Mouse (Mus musculus): ENCODE data around the gene Dmpk. TPM values are rescaled to one million over a fixed set of nuclear protein-coding genes. Genes with fewer than 3 reads are reported as not detected.
A peak's percentile ranks its signal among the peaks of the same experiment; 100 is the strongest.

The Dmpk gene
- polyA plus RNA-seq, 1 experiment from 2014 or later: 12.4 TPM

DNA sequence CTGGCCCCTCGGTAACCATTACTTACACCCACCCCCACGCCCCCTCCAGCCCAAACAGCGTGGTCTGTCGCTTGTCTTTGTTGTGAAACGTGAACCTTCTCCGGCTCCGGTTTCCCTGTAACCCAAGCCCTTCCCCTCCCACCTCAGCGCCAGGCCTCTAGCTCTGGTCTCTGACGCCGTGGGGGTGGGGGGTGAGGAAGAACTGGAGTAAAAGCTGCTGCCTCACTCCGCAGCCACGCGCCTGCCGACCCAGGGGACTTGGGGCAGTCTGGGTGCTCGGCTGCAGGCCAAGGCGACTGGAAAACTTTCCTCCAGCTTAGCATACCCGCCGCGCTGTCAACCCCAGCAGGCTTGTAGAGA, 12.1 kb downstream of the Dmpk start:
- Histone ChIP-seq H3K4me2 (ENCODE audit: low read depth, low read length, severe bottlenecking) (peak overlapping the region; percentile 95), H3K9ac (ENCODE audit: low read length) (peak overlapping the region; percentile 93), H3K27ac (ENCODE audit: low read depth, low read length) (0 out of 2 replicates have a peak overlapping the region, but pooled peaks have one; percentile 12), H3K9me3 (ENCODE audit: control insufficient read depth, low read length) (no peaks in the 10 kb centered on the region), H3K4me1 (replicated peaks; ENCODE audit: control insufficient read depth, insufficient read depth, low read length) (peaks cover 33% of the 10 kb centered on the region), H3K27me3 (ENCODE audit: control insufficient read depth, insufficient read depth, low read length) (peaks cover 11% of the 10 kb centered on the region), H3K36me3 (ENCODE audit: control insufficient read depth, insufficient read depth, low read length) (no peaks in the 10 kb centered on the region), H3K4me3 (ENCODE audit: low read depth, low read length) (peak overlapping the region; percentile 72)
- DNase-seq (ENCODE audit: low spot score) (peak; percentile 86), ATAC-seq (replicated peaks; ENCODE audit: low FRiP score) (no peak)
- under 1% methylated on average over 19 of the region's 19 CpGs for WGBS

DNA sequence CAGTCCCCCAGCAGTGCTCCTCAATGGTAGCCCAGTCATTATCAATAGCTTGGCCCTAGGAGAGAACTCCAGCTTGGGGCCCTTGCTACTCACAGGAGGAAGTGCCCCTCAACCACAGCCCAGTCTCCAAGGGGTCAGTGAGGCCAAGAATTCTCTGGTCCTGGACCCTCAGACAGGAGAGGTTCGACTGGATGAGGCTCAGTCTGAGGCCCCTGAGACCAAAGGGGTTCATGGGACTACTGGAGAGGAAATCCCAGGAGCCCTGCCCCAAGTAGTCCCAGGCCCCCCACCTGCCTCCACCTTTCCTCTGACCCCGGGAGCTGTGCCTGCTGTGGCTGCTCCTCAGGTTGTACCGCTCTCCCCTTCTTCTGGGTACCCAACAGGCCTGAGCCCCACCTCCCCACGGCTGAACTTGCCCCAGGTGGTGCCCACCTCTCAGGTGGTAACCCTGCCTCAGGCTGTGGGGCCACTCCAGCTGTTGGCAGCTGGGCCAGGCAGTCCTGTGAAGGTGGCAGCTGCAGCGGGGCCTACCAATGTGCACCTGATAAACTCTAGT, 12.8 kb downstream of the Dmpk start:
- Histone ChIP-seq H3K36me3 (ENCODE audit: control insufficient read depth, insufficient read depth, low read length) (no peaks in the 10 kb centered on the region), H3K9ac (ENCODE audit: low read length) (peak overlapping the region; percentile 93), H3K4me2 (ENCODE audit: low read depth, low read length, severe bottlenecking) (peak overlapping the region; percentile 95), H3K27me3 (ENCODE audit: control insufficient read depth, insufficient read depth, low read length) (peaks cover 4% of the 10 kb centered on the region), H3K9me3 (ENCODE audit: control insufficient read depth, low read length) (no peaks in the 10 kb centered on the region), H3K4me1 (replicated peaks; ENCODE audit: control insufficient read depth, insufficient read depth, low read length) (peaks cover 32% of the 10 kb centered on the region), H3K27ac (ENCODE audit: low read depth, low read length) (no peak overlapping the region), H3K4me3 (ENCODE audit: low read depth, low read length) (peak overlapping the region; percentile 72)
- DNase-seq (ENCODE audit: low spot score): no peak
- ATAC-seq (replicated peaks; ENCODE audit: low FRiP score): no peak
- WGBS: 52% methylated on average over 5 of the region's 5 CpGs

DNA sequence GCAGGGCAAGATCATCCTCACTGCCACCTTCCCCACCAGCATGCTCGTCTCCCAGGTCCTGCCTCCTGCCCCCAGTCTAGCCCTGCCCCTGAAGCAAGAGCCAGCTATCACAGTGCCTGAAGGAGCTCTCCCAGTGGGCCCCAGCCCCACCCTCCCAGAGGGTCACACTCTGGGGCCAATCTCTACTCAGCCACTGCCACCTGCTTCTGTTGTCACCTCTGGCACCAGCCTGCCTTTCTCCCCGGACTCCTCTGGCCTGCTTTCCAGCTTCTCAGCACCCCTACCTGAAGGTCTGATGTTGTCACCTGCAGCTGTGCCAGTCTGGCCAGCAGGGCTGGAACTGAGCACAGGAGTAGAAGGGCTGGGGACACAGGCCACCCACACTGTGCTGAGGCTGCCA, 13.6 kb downstream of the Dmpk start:
- H3K36me3 ChIP-seq (ENCODE audit: control insufficient read depth, insufficient read depth, low read length): no peaks in the 10 kb centered on the region
- H3K27me3 ChIP-seq (ENCODE audit: control insufficient read depth, insufficient read depth, low read length): no peaks in the 10 kb centered on the region
- no peak overlapping the region for H3K9ac ChIP-seq (ENCODE audit: low read length)
- ATAC-seq (replicated peaks; ENCODE audit: low FRiP score): no peak
- no peak overlapping the region for H3K4me3 ChIP-seq (ENCODE audit: low read depth, low read length)
- no peaks in the 10 kb centered on the region for H3K9me3 ChIP-seq (ENCODE audit: control insufficient read depth, low read length)
- no peak for DNase-seq (ENCODE audit: low spot score)
- H3K4me1 ChIP-seq (replicated peaks; ENCODE audit: control insufficient read depth, insufficient read depth, low read length): peaks cover 28% of the 10 kb centered on the region
- 66% methylated on average over 2 of the region's 2 CpGs for WGBS
- H3K27ac ChIP-seq (ENCODE audit: low read depth, low read length): no peak overlapping the region
- no peak overlapping the region for H3K4me2 ChIP-seq (ENCODE audit: low read depth, low read length, severe bottlenecking)

DNA sequence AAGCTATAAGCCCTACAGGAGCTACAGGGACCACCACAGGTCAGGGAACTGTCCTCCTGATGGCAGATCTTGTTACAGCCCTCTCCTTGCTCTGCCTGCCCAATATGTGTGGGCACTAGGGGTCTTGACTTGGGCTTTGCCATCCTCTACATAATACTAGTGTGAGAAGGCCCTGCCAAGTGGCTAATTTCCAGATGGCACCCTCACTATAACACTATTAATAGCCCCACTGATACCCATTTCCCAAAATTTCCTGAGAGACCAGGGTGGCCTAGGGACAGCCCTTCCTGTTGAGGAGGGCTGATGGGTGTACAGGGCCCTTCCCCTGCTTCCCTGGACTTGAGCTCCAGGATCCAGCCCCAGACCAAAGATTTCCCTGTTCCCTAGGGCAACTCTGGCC, 14.2 kb downstream of the Dmpk start:
- no peak overlapping the region for H3K4me3 ChIP-seq (ENCODE audit: low read depth, low read length)
- H3K4me2 ChIP-seq (ENCODE audit: low read depth, low read length, severe bottlenecking): no peak overlapping the region
- ATAC-seq (replicated peaks; ENCODE audit: low FRiP score): no peak

DNA sequence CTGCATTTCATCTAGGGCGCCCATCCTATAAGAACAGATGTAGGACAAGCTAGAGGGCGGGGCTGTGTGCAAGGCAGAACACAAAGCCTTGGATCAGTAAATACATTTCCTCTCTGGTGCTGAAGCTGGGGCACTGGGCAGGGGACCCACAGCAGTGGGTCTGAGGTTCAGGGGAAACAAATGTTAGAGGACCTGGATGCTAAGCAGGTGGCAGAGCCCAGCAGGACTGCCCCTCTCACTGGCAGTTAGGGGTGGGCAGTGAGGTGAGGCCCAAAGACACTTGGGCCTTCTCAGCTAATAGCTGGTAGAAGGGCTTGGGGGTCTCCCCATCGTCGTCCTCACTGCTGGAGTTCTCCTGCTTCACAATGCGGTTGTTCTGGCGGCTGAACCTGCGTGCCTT, 15.2 kb downstream of the Dmpk start:
- WGBS: 61% methylated on average over 7 of the region's 7 CpGs
- no peaks in the 10 kb centered on the region for H3K9me3 ChIP-seq (ENCODE audit: control insufficient read depth, low read length)
- no peak overlapping the region for H3K9ac ChIP-seq (ENCODE audit: low read length)
- H3K36me3 ChIP-seq (ENCODE audit: control insufficient read depth, insufficient read depth, low read length): no peaks in the 10 kb centered on the region
- H3K27ac ChIP-seq (ENCODE audit: low read depth, low read length): no peak overlapping the region
- H3K4me3 ChIP-seq (ENCODE audit: low read depth, low read length): no peak overlapping the region
- ATAC-seq (replicated peaks; ENCODE audit: low FRiP score) (no peak), DNase-seq (ENCODE audit: low spot score) (no peak)
- no peaks in the 10 kb centered on the region for H3K27me3 ChIP-seq (ENCODE audit: control insufficient read depth, insufficient read depth, low read length)
- H3K4me2 ChIP-seq (ENCODE audit: low read depth, low read length, severe bottlenecking): no peak overlapping the region
- peaks cover 14% of the 10 kb centered on the region for H3K4me1 ChIP-seq (replicated peaks; ENCODE audit: control insufficient read depth, insufficient read depth, low read length)

More for the DNA sequence above, 14.2 kb downstream of the Dmpk start:
- no peak for DNase-seq (ENCODE audit: low spot score)
- Histone ChIP-seq H3K27me3 (ENCODE audit: control insufficient read depth, insufficient read depth, low read length) (no peaks in the 10 kb centered on the region), H3K9ac (ENCODE audit: low read length) (no peak overlapping the region), H3K36me3 (ENCODE audit: control insufficient read depth, insufficient read depth, low read length) (no peaks in the 10 kb centered on the region), H3K4me1 (replicated peaks; ENCODE audit: control insufficient read depth, insufficient read depth, low read length) (peaks cover 22% of the 10 kb centered on the region), H3K9me3 (ENCODE audit: control insufficient read depth, low read length) (no peaks in the 10 kb centered on the region), H3K27ac (ENCODE audit: low read depth, low read length) (no peak overlapping the region)

DNA sequence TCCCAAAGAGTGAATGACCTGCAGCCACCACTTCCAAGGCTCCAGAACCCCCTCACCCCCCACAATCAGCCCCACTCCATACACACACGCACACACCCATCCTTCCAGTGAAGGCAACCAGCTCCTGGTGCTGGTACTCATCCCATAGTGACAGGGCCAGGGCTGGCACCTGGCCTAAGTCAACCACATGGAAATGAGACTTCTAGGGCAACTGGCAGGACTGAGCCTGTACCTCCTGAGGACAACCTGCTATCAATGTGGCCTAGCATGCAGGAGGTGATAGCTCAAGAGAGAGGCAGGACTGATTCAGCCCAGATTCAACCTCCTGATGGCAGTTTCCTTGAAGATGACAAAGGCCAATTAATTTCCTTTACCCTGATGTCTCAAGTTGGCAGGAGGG, 16.6 kb downstream of the Dmpk start:
- H3K27ac ChIP-seq (ENCODE audit: low read depth, low read length): no peak overlapping the region
- no peaks in the 10 kb centered on the region for H3K27me3 ChIP-seq (ENCODE audit: control insufficient read depth, insufficient read depth, low read length)

DNA sequence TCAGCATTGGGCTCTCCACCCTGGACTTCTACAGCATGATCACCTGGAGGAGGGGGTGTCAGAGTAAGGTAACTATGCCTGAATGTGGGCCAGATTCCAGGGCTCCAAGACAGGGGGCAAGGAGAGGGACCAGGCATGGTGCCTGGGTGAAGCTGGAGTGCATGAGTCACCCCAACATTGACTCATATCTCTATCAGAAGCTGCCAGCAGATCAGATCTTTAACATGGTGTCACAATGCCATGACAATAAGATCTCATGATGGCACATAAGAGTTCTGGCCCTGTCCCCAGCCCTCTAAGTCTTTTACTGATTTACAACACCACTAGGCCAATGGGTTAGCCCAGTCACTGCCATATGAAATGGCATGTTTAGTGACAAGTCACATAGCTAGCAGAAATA, 20.1 kb downstream of the Dmpk start:
- H3K4me2 ChIP-seq (ENCODE audit: low read depth, low read length, severe bottlenecking): no peak overlapping the region
- no peak overlapping the region for H3K4me3 ChIP-seq (ENCODE audit: low read depth, low read length)
- no peaks in the 10 kb centered on the region for H3K36me3 ChIP-seq (ENCODE audit: control insufficient read depth, insufficient read depth, low read length)
- no peaks in the 10 kb centered on the region for H3K27me3 ChIP-seq (ENCODE audit: control insufficient read depth, insufficient read depth, low read length)
- no peaks in the 10 kb centered on the region for H3K4me1 ChIP-seq (replicated peaks; ENCODE audit: control insufficient read depth, insufficient read depth, low read length)
- no peak overlapping the region for H3K9ac ChIP-seq (ENCODE audit: low read length)
- no peaks in the 10 kb centered on the region for H3K9me3 ChIP-seq (ENCODE audit: control insufficient read depth, low read length)
- no peak overlapping the region for H3K27ac ChIP-seq (ENCODE audit: low read depth, low read length)
- ATAC-seq (replicated peaks; ENCODE audit: low FRiP score) (no peak), DNase-seq (ENCODE audit: low spot score) (no peak)

More for the DNA sequence above, 16.6 kb downstream of the Dmpk start:
- ATAC-seq (replicated peaks; ENCODE audit: low FRiP score) (no peak), DNase-seq (ENCODE audit: low spot score) (no peak)
- WGBS: 79% methylated on average over 1 of the region's 1 CpGs
- H3K36me3 ChIP-seq (ENCODE audit: control insufficient read depth, insufficient read depth, low read length): no peaks in the 10 kb centered on the region
- no peak overlapping the region for H3K4me3 ChIP-seq (ENCODE audit: low read depth, low read length)
- H3K4me2 ChIP-seq (ENCODE audit: low read depth, low read length, severe bottlenecking): no peak overlapping the region
- H3K9ac ChIP-seq (ENCODE audit: low read length): no peak overlapping the region
- no peaks in the 10 kb centered on the region for H3K9me3 ChIP-seq (ENCODE audit: control insufficient read depth, low read length)
- peaks cover 14% of the 10 kb centered on the region for H3K4me1 ChIP-seq (replicated peaks; ENCODE audit: control insufficient read depth, insufficient read depth, low read length)

DNA sequence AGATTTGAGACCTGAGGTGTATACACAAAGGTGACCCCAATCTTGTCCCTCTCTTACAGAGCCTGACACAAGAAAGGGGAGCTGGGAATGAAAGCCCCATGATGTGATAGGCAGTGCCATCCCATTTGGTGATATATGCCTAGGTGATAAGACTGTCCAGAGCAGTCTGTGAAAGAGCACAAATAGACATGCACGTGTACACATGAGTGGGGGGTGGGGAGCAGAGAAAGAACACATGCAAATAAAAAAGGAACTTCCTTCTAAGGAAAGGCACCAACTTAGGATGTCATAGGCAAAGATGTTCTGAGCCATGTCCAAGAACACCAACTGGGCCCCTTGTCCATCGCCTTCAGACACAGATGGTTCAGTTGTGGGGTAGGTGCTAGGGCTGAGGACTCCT, 20.8 kb downstream of the Dmpk start:
- H3K4me1 ChIP-seq (replicated peaks; ENCODE audit: control insufficient read depth, insufficient read depth, low read length): no peaks in the 10 kb centered on the region
- H3K9ac ChIP-seq (ENCODE audit: low read length): no peak overlapping the region
- WGBS: 87% methylated on average over 2 of the region's 2 CpGs
- no peak overlapping the region for H3K4me3 ChIP-seq (ENCODE audit: low read depth, low read length)
- no peak overlapping the region for H3K4me2 ChIP-seq (ENCODE audit: low read depth, low read length, severe bottlenecking)
- H3K27ac ChIP-seq (ENCODE audit: low read depth, low read length): no peak overlapping the region
- no peak for DNase-seq (ENCODE audit: low spot score)
- H3K27me3 ChIP-seq (ENCODE audit: control insufficient read depth, insufficient read depth, low read length): no peaks in the 10 kb centered on the region
- ATAC-seq (replicated peaks; ENCODE audit: low FRiP score): no peak
- no peaks in the 10 kb centered on the region for H3K9me3 ChIP-seq (ENCODE audit: control insufficient read depth, low read length)
- H3K36me3 ChIP-seq (ENCODE audit: control insufficient read depth, insufficient read depth, low read length): no peaks in the 10 kb centered on the region

DNA sequence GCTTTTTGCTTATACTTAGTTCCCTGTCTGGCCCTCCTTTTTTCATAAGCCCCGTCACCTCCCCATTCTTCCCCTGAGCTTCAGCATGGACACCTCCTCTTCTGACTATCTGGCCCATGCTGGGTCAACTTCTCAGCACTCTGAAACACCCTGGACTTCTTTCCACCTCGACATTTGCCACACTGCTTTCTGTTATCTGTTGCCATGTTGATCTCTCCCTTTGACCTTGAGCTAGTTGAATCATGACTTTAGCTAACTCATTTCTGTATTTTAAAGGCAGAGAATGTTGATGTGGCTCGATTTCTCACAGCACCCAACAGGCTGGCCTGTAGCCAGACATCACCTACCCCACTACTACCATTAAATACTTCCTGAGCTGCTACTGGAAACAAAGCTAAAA, 23.8 kb downstream of the Dmpk start:
- no peaks in the 10 kb centered on the region for H3K27me3 ChIP-seq (ENCODE audit: control insufficient read depth, insufficient read depth, low read length)
- H3K27ac ChIP-seq (ENCODE audit: low read depth, low read length): no peak overlapping the region
- no peak overlapping the region for H3K4me3 ChIP-seq (ENCODE audit: low read depth, low read length)
- no peaks in the 10 kb centered on the region for H3K36me3 ChIP-seq (ENCODE audit: control insufficient read depth, insufficient read depth, low read length)
- no peak overlapping the region for H3K9ac ChIP-seq (ENCODE audit: low read length)
- no peaks in the 10 kb centered on the region for H3K9me3 ChIP-seq (ENCODE audit: control insufficient read depth, low read length)
- 71% methylated on average over 3 of the region's 3 CpGs for WGBS
- no peak overlapping the region for H3K4me2 ChIP-seq (ENCODE audit: low read depth, low read length, severe bottlenecking)
- DNase-seq (ENCODE audit: low spot score) (no peak), ATAC-seq (replicated peaks; ENCODE audit: low FRiP score) (no peak)
- no peaks in the 10 kb centered on the region for H3K4me1 ChIP-seq (replicated peaks; ENCODE audit: control insufficient read depth, insufficient read depth, low read length)
